Mouse (Mus musculus) left cerebral cortex, adult 18-20 months (tissue): ENCODE data around the gene Htr1d. TPM values are rescaled to one million over a fixed set of nuclear protein-coding genes. Genes with fewer than 3 reads are reported as not detected.

Experiments used
- total RNA-seq, 2 experiments: library from RNA; stranded (reverse); gene quantifications; 2 replicates each; pipeline ENCODE4 v1.2.3; 2021

The Htr1d gene
- total RNA-seq, 2 experiments from 2014 or later, result 5.7 to 5.9 TPM

Other genes starting within 250 kb of the Htr1d start
- 1 to 10 TPM; 2.6 to 3.0 TPM for gene Asap3, start 217.2 kb upstream of the Htr1d start, total RNA-seq
- gene Tcea3, start 175.8 kb upstream of the Htr1d start, total RNA-seq, result under 1 TPM; 0.49 to 0.77 TPM
- 10 to 100 TPM; 41.5 to 43.6 TPM for gene Zfp46, start 138.8 kb upstream of the Htr1d start, total RNA-seq
- gene Hnrnpr, start 112.6 kb upstream of the Htr1d start, total RNA-seq, result 10 to 100 TPM; 84.7 to 86.8 TPM
- gene 6030445D17Rik, start 38.7 kb downstream of the Htr1d start, total RNA-seq, result under 1 TPM; 0.21 to 0.70 TPM
- gene Luzp1, start 46.2 kb downstream of the Htr1d start, total RNA-seq, result 10 to 100 TPM; 83.9 to 88.2 TPM
- gene Kdm1a, start 179.2 kb downstream of the Htr1d start, total RNA-seq, result 10 to 100 TPM; 88.7 to 93.5 TPM
- not detected for gene Tex46, start 186.9 kb downstream of the Htr1d start, total RNA-seq
- gene Lactbl1, start 199.1 kb downstream of the Htr1d start, total RNA-seq, result not detected